Comparison of ENCODE assay signal across 9 mouse cellular contexts in genomic region chr4:57301410-57302313, GRCm38 (mm10). TPM values are rescaled to one million over a fixed set of nuclear protein-coding genes. Genes with fewer than 3 reads are reported as not detected.
DNase-seq lines count a peak whose midpoint lies in the region; ATAC-seq and TF ChIP-seq lines count a peak whose summit lies in the region.
"Had no signal": no experiment of that assay in that cellular context is flagged by ENCODE, and none has a peak within 500 bp of the region (broad histone marks: within the 10 kb centered on the region; RNA-seq: fewer than 3 reads in every experiment).

Gene Ptpn3, minus strand, starts transcription at chr4:57301837.

- H3K4me3 ChIP-seq in C2C12 (ENCODE audit: insufficient read depth, poor library complexity, severe bottlenecking): peak within 1 kb of the TSS; percentile 50
- peak within 1 kb of the TSS; percentile 55 for H3K4me3 ChIP-seq in erythroblast, embryonic 14.5 days (replicated peaks)
- H3K4me3 ChIP-seq in heart, embryonic 10.5 days: peak within 1 kb of the TSS; percentile 89
- H3K4me3 ChIP-seq in limb, embryonic 12.5 days (replicated peaks): peak within 1 kb of the TSS; percentile 82
- peak within 1 kb of the TSS; percentile 69 for H3K4me3 ChIP-seq in midbrain, embryonic 13.5 days (replicated peaks)

- H3K79me2 ChIP-seq in C2C12 (ENCODE audit: control insufficient read depth, insufficient read depth): no peaks in the 10 kb centered on the region

- WGBS in heart, embryonic 10.5 days: under 1% methylated on average over 42 of the region's 42 CpGs
- WGBS in limb, embryonic 12.5 days: under 1% methylated on average over 42 of the region's 42 CpGs
- WGBS in midbrain, embryonic 13.5 days: under 1% methylated on average over 42 of the region's 42 CpGs

- TF ChIP-seq CTCF in C2C12 (IDR thresholded peaks at IDR 0.05; ENCODE audit: control insufficient read depth, insufficient read depth, insufficient read length): no peak
- TF ChIP-seq CTCF in brain, embryonic 14.5 days (IDR thresholded peaks at IDR 0.05; ENCODE audit: borderline replicate concordance, extremely low read depth, insufficient read depth, insufficient read length): no peak

- peak within 1 kb of the TSS; percentile 98 for H3K4me2 ChIP-seq in limb, embryonic 12.5 days
- peak within 1 kb of the TSS; percentile 92 for H3K4me2 ChIP-seq in midbrain, embryonic 13.5 days (replicated peaks)

- peak; percentile 75 for ATAC-seq in limb, embryonic 12.5 days (ENCODE audit: insufficient number of reproducible peaks, insufficient read depth, low FRiP score, low TSS enrichment, low read depth)
- peak; percentile 87 for ATAC-seq in midbrain, embryonic 13.5 days

- H3K36me3 ChIP-seq in C2C12 (ENCODE audit: control insufficient read depth, insufficient read depth): no peaks in the 10 kb centered on the region
- H3K36me3 ChIP-seq in erythroblast, embryonic 14.5 days (ENCODE audit: control insufficient read depth): no peaks in the 10 kb centered on the region
- no peaks in the 10 kb centered on the region for H3K36me3 ChIP-seq in heart, embryonic 10.5 days
- H3K36me3 ChIP-seq in limb, embryonic 12.5 days: no peaks in the 10 kb centered on the region
- H3K36me3 ChIP-seq in midbrain, embryonic 13.5 days: no peaks in the 10 kb centered on the region
- H3K36me3 ChIP-seq: G1E had no signal

- peak within 1 kb of the TSS; percentile 84 for H3K27ac ChIP-seq in heart, embryonic 10.5 days
- H3K27ac ChIP-seq in limb, embryonic 12.5 days: peak within 1 kb of the TSS; percentile 50; the same call in 1 of the 2 replicates
- peak within 1 kb of the TSS; percentile 59; the same call in 1 of the 2 replicates for H3K27ac ChIP-seq in midbrain, embryonic 13.5 days

- no peaks in the 10 kb centered on the region for H3K9me3 ChIP-seq in erythroblast, embryonic 14.5 days (ENCODE audit: control insufficient read depth, low read length)
- no peaks in the 10 kb centered on the region for H3K9me3 ChIP-seq in heart, embryonic 10.5 days
- no peaks in the 10 kb centered on the region for H3K9me3 ChIP-seq in limb, embryonic 12.5 days
- H3K9me3 ChIP-seq in midbrain, embryonic 13.5 days: no peaks in the 10 kb centered on the region

- H3K27me3 ChIP-seq in C2C12 (ENCODE audit: control insufficient read depth, insufficient read depth, insufficient read length): no peaks in the 10 kb centered on the region
- H3K27me3 ChIP-seq in erythroblast, embryonic 14.5 days (ENCODE audit: control insufficient read depth): peaks cover 50% of the 10 kb centered on the region
- peaks cover 49% of the 10 kb centered on the region for H3K27me3 ChIP-seq in heart, embryonic 10.5 days (ENCODE audit: insufficient read depth, poor library complexity, severe bottlenecking)
- H3K27me3 ChIP-seq in limb, embryonic 12.5 days: peaks cover 54% of the 10 kb centered on the region
- H3K27me3 ChIP-seq in midbrain, embryonic 13.5 days: peaks cover 54% of the 10 kb centered on the region

- H3ac ChIP-seq in C2C12 (ENCODE audit: control insufficient read depth, insufficient read length, low read depth): peak within 1 kb of the TSS; percentile 85

- peak; percentile 92 for DNase-seq in brain, embryonic 14.5 days (ENCODE audit: low read depth)
- peak; percentile 95 for DNase-seq in heart, embryonic 10.5 days (ENCODE audit: low spot score)
- peak; percentile 91 for DNase-seq in kidney, adult 9 months
- DNase-seq in spleen, postnatal 36 days (ENCODE audit: low spot score in 2 of 2): peak; percentile 30 to 32

- no peaks in the 10 kb centered on the region for H3K79me3 ChIP-seq in C2C12 (ENCODE audit: low read depth)

- peak within 1 kb of the TSS; percentile 54 for H3K9ac ChIP-seq in limb, embryonic 12.5 days (replicated peaks)
- peak within 1 kb of the TSS; percentile 63 for H3K9ac ChIP-seq in midbrain, embryonic 13.5 days (replicated peaks)

- peaks cover 4% of the 10 kb centered on the region for H3K4me1 ChIP-seq in erythroblast, embryonic 14.5 days (ENCODE audit: control insufficient read depth)
- peaks cover 23% of the 10 kb centered on the region for H3K4me1 ChIP-seq in heart, embryonic 10.5 days
- H3K4me1 ChIP-seq in limb, embryonic 12.5 days (replicated peaks): peaks cover 29% of the 10 kb centered on the region
- H3K4me1 ChIP-seq in midbrain, embryonic 13.5 days (replicated peaks): peaks cover 33% of the 10 kb centered on the region

- TF ChIP-seq POLR2A in brain, embryonic 14.5 days (IDR thresholded peaks at IDR 0.05; ENCODE audit: borderline replicate concordance, extremely low read depth, insufficient read depth, insufficient read length, poor library complexity, severe bottlenecking): no peak

TF ChIP-seq in C2C12, 6 proteins besides CTCF, POLR2A, EP300 and RAD21:
- TF ChIP-seq USF1 (IDR thresholded peaks at IDR 0.05; ENCODE audit: low read depth): no peak
- TF ChIP-seq CEBPB (IDR thresholded peaks at IDR 0.05; ENCODE audit: low read depth): no peak
- TF ChIP-seq FOSL1 (IDR thresholded peaks at IDR 0.05; ENCODE audit: insufficient read depth, low read length, poor library complexity, severe bottlenecking): no peak
- TF ChIP-seq MYOG (IDR thresholded peaks at IDR 0.05; ENCODE audit: control insufficient read depth, extremely low read depth, insufficient read length): no peak
- no peak for TF ChIP-seq MYOD1 (IDR thresholded peaks at IDR 0.05; ENCODE audit: control insufficient read depth, insufficient read length, low read depth)
- TF ChIP-seq MAX (IDR thresholded peaks at IDR 0.05): no peak
TF ChIP-seq in C2C12: peak in this region for 0.

RNA-seq across cellular contexts. Expression of gene Ptpn3, which starts in this region (rescaled TPM):
- polyA plus RNA-seq in C2C12 (2012; fragmentation: generic; extraction: Trizol): 3.1 TPM
- 3.1 and 4.9 TPM in 2 replicates for polyA plus RNA-seq in brain, embryonic 14.5 days (2012; rRNA removed)
- polyA plus RNA-seq in erythroblast, embryonic 14.5 days (2012): not detected in 2 replicates
- 0.90 and 1.7 TPM in 2 replicates for polyA plus RNA-seq in heart, embryonic 10.5 days (2016; fragmentation: Nextera tagmentation; extraction: Ambion mirVana)
- 1.8 and 2.9 TPM in 2 replicates for polyA plus RNA-seq in limb, embryonic 12.5 days (2016; fragmentation: Nextera tagmentation; extraction: Ambion mirVana)
- polyA plus RNA-seq in midbrain, embryonic 13.5 days (2015; fragmentation: Nextera tagmentation; extraction: Ambion mirVana): 1.5 and 1.6 TPM in 2 replicates
- polyA plus RNA-seq: G1E had no signal

Comparison
In these comparisons a context has a peak if more than half of its experiments do, and no peak if none do; other contexts are left out.
1. Peak in every context shown above with its lines: DNase-seq, ATAC-seq, H3K4me3 ChIP-seq and H3K27ac ChIP-seq.
2. DNase-seq: peak in every context shown above with its lines; median percentile 95 in heart, embryonic 10.5 days; 92 in brain, embryonic 14.5 days; 91 in kidney, adult 9 months; 31 in spleen, postnatal 36 days.